In the genomic region with DNA sequence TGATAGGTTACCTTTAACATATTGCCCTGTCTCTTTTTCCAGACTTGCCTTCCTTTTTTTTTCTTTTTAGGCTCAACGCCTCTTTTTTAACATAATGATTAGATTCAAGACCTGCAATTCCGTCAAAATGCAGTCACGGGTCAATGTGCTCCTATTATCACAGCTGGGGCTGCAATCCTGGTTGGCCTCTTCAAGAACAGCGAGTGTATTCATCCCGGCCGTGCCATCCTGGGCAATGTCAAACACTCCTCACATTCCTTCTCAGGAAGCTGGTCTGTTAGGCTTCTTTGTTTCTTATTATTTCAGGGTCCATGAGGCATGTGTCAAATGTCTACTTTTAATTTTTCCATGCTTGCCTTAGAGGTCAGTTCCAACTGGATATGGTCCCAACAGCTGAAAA, we compare ENCODE assay signal across 20 mouse cellular contexts.
A peak's percentile ranks its signal among the peaks of the same experiment; 100 is the strongest.
DNase-seq lines count a peak whose midpoint lies in the region; ATAC-seq and TF ChIP-seq lines count a peak whose summit lies in the region.
"Had no signal": no experiment of that assay in that cellular context is flagged by ENCODE, and none has a peak within 500 bp of the region (broad histone marks: within the 10 kb centered on the region; RNA-seq: fewer than 3 reads in every experiment).

No protein-coding gene starts in this region.

- H3K27ac ChIP-seq in heart, embryonic 15.5 days, result no peak overlapping the region
- no peak overlapping the region for H3K27ac ChIP-seq in thymus, adult 2 months (ENCODE audit: control insufficient read depth, insufficient read depth, low read length)
- H3K27ac ChIP-seq in limb, embryonic 10.5 days, result no peak overlapping the region
- H3K27ac ChIP-seq: forebrain, embryonic 15.5 days; hindbrain, embryonic 15.5 days; kidney, postnatal 0 days; liver, embryonic 15.5 days; midbrain, embryonic 13.5 days; stomach, embryonic 15.5 days had no signal

- no peaks in the 10 kb centered on the region for H3K27me3 ChIP-seq in heart, embryonic 15.5 days
- no peaks in the 10 kb centered on the region for H3K27me3 ChIP-seq in thymus, adult 2 months (ENCODE audit: control insufficient read depth, insufficient read depth, low read length)
- no peaks in the 10 kb centered on the region for H3K27me3 ChIP-seq in limb, embryonic 10.5 days (ENCODE audit: low read depth, poor library complexity, severe bottlenecking)
- H3K27me3 ChIP-seq: forebrain, embryonic 15.5 days; heart, embryonic 12.5 days; hindbrain, embryonic 15.5 days; liver, embryonic 15.5 days; midbrain, embryonic 13.5 days; stomach, embryonic 15.5 days had no signal

- H3K4me3 ChIP-seq in heart, embryonic 15.5 days, result no peak overlapping the region
- H3K4me3 ChIP-seq in thymus, adult 2 months (ENCODE audit: control insufficient read depth, insufficient read depth, low read length), result no peak overlapping the region
- no peak overlapping the region for H3K4me3 ChIP-seq in limb, embryonic 10.5 days
- H3K4me3 ChIP-seq: forebrain, embryonic 15.5 days; heart, embryonic 12.5 days; hindbrain, embryonic 15.5 days; liver, embryonic 15.5 days; midbrain, embryonic 13.5 days; stomach, embryonic 15.5 days had no signal

- no peaks in the 10 kb centered on the region for H3K9me3 ChIP-seq in heart, embryonic 15.5 days (replicated peaks)
- no peaks in the 10 kb centered on the region for H3K9me3 ChIP-seq in limb, embryonic 10.5 days (replicated peaks)
- H3K9me3 ChIP-seq: forebrain, embryonic 15.5 days; heart, embryonic 12.5 days; hindbrain, embryonic 15.5 days; liver, embryonic 15.5 days; midbrain, embryonic 13.5 days; stomach, embryonic 15.5 days had no signal

- 40% methylated on average over 6 of the region's 6 CpGs for WGBS in heart, embryonic 15.5 days
- WGBS in thymus, adult 2 months, result 92% methylated on average over 6 of the region's 6 CpGs
- WGBS in limb, embryonic 10.5 days, result 64% methylated on average over 6 of the region's 6 CpGs

- no peaks in the 10 kb centered on the region for H3K36me3 ChIP-seq in heart, embryonic 15.5 days
- no peaks in the 10 kb centered on the region for H3K36me3 ChIP-seq in thymus, adult 2 months (ENCODE audit: control insufficient read depth, insufficient read depth, low read length)
- H3K36me3 ChIP-seq in limb, embryonic 10.5 days, result no peaks in the 10 kb centered on the region
- H3K36me3 ChIP-seq: forebrain, embryonic 15.5 days; heart, embryonic 12.5 days; hindbrain, embryonic 15.5 days; liver, embryonic 15.5 days; midbrain, embryonic 13.5 days; stomach, embryonic 15.5 days had no signal

- DNase-seq in heart, adult 8-10 months (ENCODE audit: low spot score), result no peak
- peak; percentile 74 for DNase-seq in embryo, embryonic 10 days (ENCODE audit: low spot score)
- DNase-seq in embryo, embryonic 11 days, result peak; percentile 67
- peak; percentile 82 for DNase-seq in mesoderm, embryonic 11.5 days (ENCODE audit: low read depth, low spot score)
- DNase-seq in thymus, adult 2 months, result no peak
- DNase-seq in limb, embryonic 10.5 days (ENCODE audit: low spot score), result no peak
- DNase-seq: adrenal gland, adult 2 months; cerebellum, adult 8-10 months; lung, postnatal 10 days; right cerebral cortex, postnatal 25 days; thymus, adult 18-20 months had no signal

- no peak overlapping the region for H3K9ac ChIP-seq in heart, embryonic 15.5 days
- H3K9ac ChIP-seq: forebrain, embryonic 15.5 days; heart, embryonic 12.5 days; hindbrain, embryonic 15.5 days; liver, embryonic 15.5 days; midbrain, embryonic 13.5 days; stomach, embryonic 15.5 days had no signal

- no peak for TF ChIP-seq POLR2A in thymus, adult 2 months (IDR thresholded peaks at IDR 0.05; ENCODE audit: control insufficient read depth, extremely low read depth, insufficient read depth, low read length, poor library complexity)

- TF ChIP-seq CTCF in thymus, adult 2 months (IDR thresholded peaks at IDR 0.05; ENCODE audit: borderline replicate concordance, control insufficient read depth, extremely low read depth, insufficient read depth, low read length, poor library complexity), result no peak

- H3K4me1 ChIP-seq in heart, embryonic 15.5 days (replicated peaks), result no peaks in the 10 kb centered on the region; the same call in 1 of the 2 replicates
- no peaks in the 10 kb centered on the region for H3K4me1 ChIP-seq in thymus, adult 2 months (replicated peaks; ENCODE audit: control insufficient read depth, insufficient read depth, low read length)
- H3K4me1 ChIP-seq in limb, embryonic 10.5 days, result peaks cover 31% of the 10 kb centered on the region
- H3K4me1 ChIP-seq: hindbrain, embryonic 15.5 days; liver, embryonic 15.5 days; stomach, embryonic 15.5 days had no signal

- ATAC-seq in heart, embryonic 15.5 days (replicated peaks; ENCODE audit: insufficient number of reproducible peaks, insufficient read depth, low FRiP score, low read depth), result 0 out of 2 replicates have a peak, but pooled peaks have one; percentile 43
- ATAC-seq: forebrain, embryonic 15.5 days; intestine, postnatal 0 days; midbrain, embryonic 13.5 days had no signal

- H3K4me2 ChIP-seq in heart, embryonic 15.5 days, result no peak overlapping the region
- H3K4me2 ChIP-seq: forebrain, embryonic 15.5 days; heart, embryonic 12.5 days; hindbrain, embryonic 15.5 days; liver, embryonic 15.5 days; midbrain, embryonic 13.5 days; stomach, embryonic 15.5 days had no signal

Comparison
In these comparisons a context has a peak if more than half of its experiments do, and no peak if none do; other contexts are left out.
1. DNase-seq: peak in embryo, embryonic 10 days (single experiment), embryo, embryonic 11 days (single experiment) and mesoderm, embryonic 11.5 days (single experiment); none in heart, adult 8-10 months (single experiment), thymus, adult 2 months (single experiment) and limb, embryonic 10.5 days (single experiment).